Mouse (Mus musculus) heart, adult 10 weeks (tissue): ENCODE measurements around the gene Snx21. TPM values are rescaled to one million over a fixed set of nuclear protein-coding genes. Genes with fewer than 3 reads are reported as not detected.

Experiments
- polyA plus RNA-seq: library from polyadenylated mRNA; stranded (reverse); fragments of 350-450 nt; fragmentation: Illumina TruSeq; extraction: RNeasy Lipid Tissue Mini Kit (QIAGEN cat#74804); gene quantifications from one replicate; pipeline ENCODE4 v1.2.3, GENCODE M21; 2014; ENCODE audit warnings: low read depth, low replicate concordance

Snx21 gene
- polyA plus RNA-seq = 26.6 TPM

GRCm38 (mm10) chr2:164785481-164786387 lies at the start of gene Snx21:
Gene Snx21 (plus strand): TSS chr2:164785823.

GRCm38 (mm10) chr2:164745843-164746479 lies 39.7 kb upstream of the Snx21 start, which contains the start of the genes Wfdc3 and Dnttip1:
Gene Wfdc3 (minus strand): TSS chr2:164745931.
Gene Dnttip1 (plus strand): TSS chr2:164745983.

GRCm38 (mm10) chr2:164769258-164770037 lies 16.2 kb upstream of the Snx21 start, which contains the start of gene Ube2c:
Gene Ube2c (plus strand): TSS chr2:164769898.

GRCm38 (mm10) chr2:164779481-164780086 lies 6.0 kb upstream of the Snx21 start, which contains the start of gene Tnnc2:
Gene Tnnc2 (minus strand): TSS chr2:164779967.

GRCm38 (mm10) chr2:164804533-164805331 lies 19.1 kb downstream of the Snx21 start, which contains the start of the genes Acot8 and Zswim3:
Gene Acot8 (minus strand): TSS chr2:164804882.
Gene Zswim3 (plus strand): TSS chr2:164805098.

GRCm38 (mm10) chr2:164822636-164823165 lies 37.1 kb downstream of the Snx21 start, which contains the start of gene Zswim1:
Gene Zswim1 (plus strand): TSS chr2:164822686.

GRCm38 (mm10) chr2:164828437-164828836 lies 42.8 kb downstream of the Snx21 start, which contains the start of gene Spata25:
Gene Spata25 (minus strand): TSS chr2:164828537.

GRCm38 (mm10) chr2:164832748-164833301 lies 47.2 kb downstream of the Snx21 start, which contains the start of gene Ctsa:
Gene Ctsa (plus strand): TSS chr2:164832873.

GRCm38 (mm10) chr2:164833314-164833959 lies 47.8 kb downstream of the Snx21 start, which contains the start of gene Neurl2:
Gene Neurl2 (minus strand): TSS chr2:164833456.

Other genes starting within 250 kb of the Snx21 start
- gene Wfdc2, start 223.4 kb upstream of the Snx21 start, polyA plus RNA-seq = 2.3 TPM
- gene Spint3, start 212.4 kb upstream of the Snx21 start, polyA plus RNA-seq = not detected
- gene Wfdc6a, start 200.4 kb upstream of the Snx21 start, polyA plus RNA-seq = not detected
- not detected for gene Eppin, start 192.2 kb upstream of the Snx21 start, polyA plus RNA-seq
- gene Wfdc6b, start 172.3 kb upstream of the Snx21 start, polyA plus RNA-seq = not detected
- not detected for gene Wfdc8, start 172.2 kb upstream of the Snx21 start, polyA plus RNA-seq
- gene Wfdc16, start 147.0 kb upstream of the Snx21 start, polyA plus RNA-seq = not detected
- gene Wfdc10, start 129.8 kb upstream of the Snx21 start, polyA plus RNA-seq = not detected
- gene Wfdc9, start 129.2 kb upstream of the Snx21 start, polyA plus RNA-seq = not detected
- not detected for gene Wfdc11, start 111.7 kb upstream of the Snx21 start, polyA plus RNA-seq
- gene Wfdc13, start 100.7 kb upstream of the Snx21 start, polyA plus RNA-seq = not detected
- gene Spint4, start 87.3 kb upstream of the Snx21 start, polyA plus RNA-seq = not detected
- gene Spint5, start 70.5 kb upstream of the Snx21 start, polyA plus RNA-seq = not detected
- 1.5 TPM for gene Wfdc3, start 39.9 kb upstream of the Snx21 start, polyA plus RNA-seq
- 21.1 TPM for gene Dnttip1, start 39.8 kb upstream of the Snx21 start, polyA plus RNA-seq
- 0.86 TPM for gene Ube2c, start 15.9 kb upstream of the Snx21 start, polyA plus RNA-seq
- gene Tnnc2, start 5.9 kb upstream of the Snx21 start, polyA plus RNA-seq = not detected
- gene Acot8, start 19.1 kb downstream of the Snx21 start, polyA plus RNA-seq = 11.5 TPM
- gene Zswim3, start 19.3 kb downstream of the Snx21 start, polyA plus RNA-seq = 2.6 TPM
- 5.1 TPM for gene Zswim1, start 36.9 kb downstream of the Snx21 start, polyA plus RNA-seq
- not detected for gene Spata25, start 42.7 kb downstream of the Snx21 start, polyA plus RNA-seq
- 159 TPM for gene Ctsa, start 47.0 kb downstream of the Snx21 start, polyA plus RNA-seq
- gene Neurl2, start 47.6 kb downstream of the Snx21 start, polyA plus RNA-seq = 44.6 TPM
- 31.6 TPM for gene Pltp, start 71.9 kb downstream of the Snx21 start, polyA plus RNA-seq
- 28.1 TPM for gene Pcif1, start 93.5 kb downstream of the Snx21 start, polyA plus RNA-seq
- gene Zfp335, start 125.9 kb downstream of the Snx21 start, polyA plus RNA-seq = 8.7 TPM
- 1.4 TPM for gene Mmp9, start 155.0 kb downstream of the Snx21 start, polyA plus RNA-seq
- gene Slc12a5, start 175.0 kb downstream of the Snx21 start, polyA plus RNA-seq = 0.52 TPM
- 21.5 TPM for gene Ncoa5, start 249.0 kb downstream of the Snx21 start, polyA plus RNA-seq